Mouse (Mus musculus): ENCODE measurements around the gene Stub1.
"Not testable (repeated sequence)": the region's sequence is repeated elsewhere in the genome, so short reads cannot be mapped to it uniquely, and the experiment has no call there.

Stub1 gene

GRCm38 (mm10) chr17:25823452-25823851, 9.8 kb downstream of the Stub1 start, which contains the start of gene Wdr24:
Gene Wdr24 (plus strand): TSS chr17:25823627.
- DNase-seq (ENCODE audit: low read depth, low spot score), result peak; percentile 96

- no peak for DNase-seq (ENCODE audit: low read depth, low spot score)
These were observed 14.1 kb downstream of the Stub1 start for GRCm38 (mm10) chr17:25818851-25819780.

- DNase-seq (ENCODE audit: low read depth, low spot score), result no peak
These were observed 15.5 kb downstream of the Stub1 start for GRCm38 (mm10) chr17:25817662-25818061.

GRCm38 (mm10) chr17:25813471-25813870, 19.7 kb downstream of the Stub1 start:
- DNase-seq (ENCODE audit: low read depth, low spot score), result peak; percentile 92

- peak; percentile 64 for DNase-seq (ENCODE audit: low read depth, low spot score)
These were observed 22.3 kb downstream of the Stub1 start for GRCm38 (mm10) chr17:25810890-25811289.

- DNase-seq (ENCODE audit: low read depth, low spot score), result peak; percentile 89
These were observed 23.4 kb downstream of the Stub1 start for GRCm38 (mm10) chr17:25809606-25810340.

GRCm38 (mm10) chr17:25808789-25809605, 24.2 kb downstream of the Stub1 start, which contains the start of gene Fbxl16:
Gene Fbxl16 (plus strand): TSS chr17:25809085.
- DNase-seq (ENCODE audit: low read depth, low spot score), result peak; percentile 99

GRCm38 (mm10) chr17:25808028-25808427, 25.2 kb downstream of the Stub1 start:
- no peak for DNase-seq (ENCODE audit: low read depth, low spot score)

- DNase-seq (ENCODE audit: low read depth, low spot score), result not testable (repeated sequence)
These were observed 25.8 kb downstream of the Stub1 start for GRCm38 (mm10) chr17:25807452-25807851.

GRCm38 (mm10) chr17:25806507-25806906, 26.7 kb downstream of the Stub1 start:
- DNase-seq (ENCODE audit: low read depth, low spot score), result no peak

- peak; percentile 94 for DNase-seq (ENCODE audit: low read depth, low spot score)
These were observed 30.2 kb downstream of the Stub1 start for GRCm38 (mm10) chr17:25802825-25803517.

- DNase-seq (ENCODE audit: low read depth, low spot score), result peak; percentile 84
These were observed 32.2 kb downstream of the Stub1 start for GRCm38 (mm10) chr17:25801029-25801428.

- DNase-seq (ENCODE audit: low read depth, low spot score), result peak; percentile 79
These were observed 36.2 kb downstream of the Stub1 start, which contains the start of gene Metrn for GRCm38 (mm10) chr17:25796951-25797369. Gene Metrn (minus strand): TSS chr17:25797136.

GRCm38 (mm10) chr17:25796211-25796771, 36.9 kb downstream of the Stub1 start:
- peak; percentile 56 for DNase-seq (ENCODE audit: low read depth, low spot score)

GRCm38 (mm10) chr17:25795609-25796092, 37.6 kb downstream of the Stub1 start, which contains the start of gene AC134908.4:
Gene AC134908.4 (minus strand): TSS chr17:25795659.
- DNase-seq (ENCODE audit: low read depth, low spot score), result peak; percentile 93

- DNase-seq (ENCODE audit: low read depth, low spot score), result no peak
These were observed 38.2 kb downstream of the Stub1 start for GRCm38 (mm10) chr17:25794998-25795397.

GRCm38 (mm10) chr17:25794197-25794596, 39.0 kb downstream of the Stub1 start:
- DNase-seq (ENCODE audit: low read depth, low spot score), result no peak

- peak; percentile 79 for DNase-seq (ENCODE audit: low read depth, low spot score)
These were observed 40.6 kb downstream of the Stub1 start, which contains the start of gene Fam173a for GRCm38 (mm10) chr17:25792615-25793014. Gene Fam173a (minus strand): TSS chr17:25792901.

GRCm38 (mm10) chr17:25791843-25792527, 41.2 kb downstream of the Stub1 start:
- peak; percentile 94 for DNase-seq (ENCODE audit: low read depth, low spot score)

Measured in brain, adult 2 months (tissue).